Mouse (Mus musculus): ENCODE measurements at regions not wholly inside any gene's neighbourhood (a gene's known extent, or its start where the extent isn't known, plus 50 kb on each side); places are given as distances from the start of the nearest gene placed in this dataset.

GRCm38 (mm10) chrX:11729992-11730391 is 402.4 kb downstream of the H2al1j start:
- TF ChIP-seq CTCF (IDR thresholded peaks at IDR 0.05; ENCODE audit: low read depth, low read length) (no peak), POLR2A (IDR thresholded peaks at IDR 0.05; ENCODE audit: extremely low read depth, insufficient read depth, low read length) (no peak)
